Mouse (Mus musculus) MEL (cell line): ENCODE measurements around the gene Slk. TPM values are rescaled to one million over a fixed set of nuclear protein-coding genes. Genes with fewer than 3 reads are reported as not detected.

ENCODE experiments used
- DNase-seq: peaks from one replicate; pipeline ENCODE4 v3.0.0; 2011; ENCODE audit warnings: low read depth, low spot score
- H3K27ac ChIP-seq: 2 replicates; pipeline ENCODE4 v1.5.1; 2012; ENCODE audit warnings: low read depth, mild to moderate bottlenecking, control low read depth, low read length, moderate library complexity; ENCODE audit not compliant: control insufficient read depth
- H3K27me3 ChIP-seq, 2 experiments: fragments of 150-350 bp in 1 of 2; sonication (generic) in 1 of 2; 2 replicates each; pipeline ENCODE4 v1.6.1; 2012; ENCODE audit warnings: low read length in 2 of 2, mild to moderate bottlenecking in 2 of 2, improper control_type of control experiment in 1 of 2, moderate library complexity in 1 of 2; ENCODE audit not compliant: insufficient read depth in 2 of 2, control insufficient read depth in 1 of 2
- H3K36me3 ChIP-seq, 2 experiments: 2 replicates each; pipeline ENCODE4 v1.6.1; 2012 to 2014; ENCODE audit warnings: low read length in 2 of 2, improper control_type of control experiment in 1 of 2, inconsistent platforms in 1 of 2, mild to moderate bottlenecking in 1 of 2; ENCODE audit not compliant: insufficient read depth in 2 of 2, control insufficient read depth in 1 of 2
- H3K4me1 ChIP-seq, 2 experiments: fragments of 150-350 bp in 1 of 2; sonication (generic) in 1 of 2; 2 replicates each; pipeline ENCODE4 v1.6.1; 2012; ENCODE audit warnings: low read length in 2 of 2, improper control_type of control experiment in 1 of 2, mild to moderate bottlenecking in 1 of 2; ENCODE audit not compliant: insufficient read depth in 2 of 2, control insufficient read depth in 1 of 2
- H3K4me3 ChIP-seq, 2 experiments: fragments of 150-350 bp in 1 of 2; sonication (generic) in 1 of 2; 2 replicates each; pipeline ENCODE4 v1.5.1; 2012; ENCODE audit warnings: low read depth in 2 of 2, low read length in 2 of 2, mild to moderate bottlenecking in 2 of 2, moderate library complexity in 2 of 2, control low read depth in 1 of 2, improper control_type of control experiment in 1 of 2; ENCODE audit not compliant: control insufficient read depth in 1 of 2, insufficient read depth in 1 of 2
- H3K79me2 ChIP-seq: 2 replicates; pipeline ENCODE4 v1.6.1; 2012; ENCODE audit warnings: mild to moderate bottlenecking, low read length, moderate library complexity; ENCODE audit not compliant: control insufficient read depth, poor library complexity, insufficient read depth
- H3K9ac ChIP-seq: 2 replicates; pipeline ENCODE4 v1.6.1; 2012; ENCODE audit warnings: low read depth, mild to moderate bottlenecking, control low read depth, low read length, moderate library complexity; ENCODE audit not compliant: control insufficient read depth, poor library complexity, severe bottlenecking
- H3K9me3 ChIP-seq: fragments of 150-350 bp; sonication (generic); replicated peaks from 2 replicates; pipeline ENCODE4 v1.6.1; 2012; ENCODE audit warnings: mild to moderate bottlenecking, low read length, improper control_type of control experiment, moderate library complexity; ENCODE audit not compliant: insufficient read depth
- CHD2 ChIP-seq: IDR thresholded peaks from 2 replicates; pipeline ENCODE4 v1.6.1; 2011; ENCODE audit warnings: low read length, improper control_type of control experiment
- E2F4 ChIP-seq: IDR thresholded peaks from 2 replicates; pipeline ENCODE4 v1.6.1; 2011; ENCODE audit warnings: low read depth, low read length, improper control_type of control experiment, borderline replicate concordance
- ELF1 ChIP-seq: IDR thresholded peaks from 2 replicates; pipeline ENCODE4 v1.6.1; 2014; ENCODE audit warnings: low read depth, mild to moderate bottlenecking, inconsistent platforms, low read length, improper control_type of control experiment, moderate library complexity
- EP300 ChIP-seq, 2 experiments: IDR thresholded peaks; 2 replicates each; pipeline ENCODE4 v1.6.1; 2011; ENCODE audit warnings: improper control_type of control experiment in 2 of 2, low read length in 2 of 2, low read depth in 1 of 2, mild to moderate bottlenecking in 1 of 2
- ETS1 ChIP-seq: IDR thresholded peaks from 2 replicates; pipeline ENCODE4 v1.6.1; 2012; ENCODE audit warnings: low read depth, mild to moderate bottlenecking, inconsistent platforms, low read length, improper control_type of control experiment, moderate library complexity
- GATA1 ChIP-seq: IDR thresholded peaks from 2 replicates; pipeline ENCODE4 v1.6.1; 2011; ENCODE audit warnings: low read depth, low read length, improper control_type of control experiment
- HCFC1 ChIP-seq: IDR thresholded peaks from 2 replicates; pipeline ENCODE4 v1.6.1; 2012; ENCODE audit warnings: low read depth, mild to moderate bottlenecking, inconsistent platforms, low read length, improper control_type of control experiment, moderate library complexity
- MAFK ChIP-seq: IDR thresholded peaks from 2 replicates; pipeline ENCODE4 v1.6.1; 2011; ENCODE audit warnings: low read depth, mild to moderate bottlenecking, low read length, improper control_type of control experiment, borderline replicate concordance
- MAX ChIP-seq: IDR thresholded peaks from 2 replicates; pipeline ENCODE4 v1.6.1; 2011; ENCODE audit warnings: low read length, improper control_type of control experiment
- MAZ ChIP-seq: IDR thresholded peaks from 2 replicates; pipeline ENCODE4 v1.6.1; 2012; ENCODE audit warnings: low read depth, mild to moderate bottlenecking, inconsistent platforms, low read length, improper control_type of control experiment
- MEF2A ChIP-seq: IDR thresholded peaks from 2 replicates; pipeline ENCODE4 v1.6.1; 2014; ENCODE audit warnings: low read depth, mild to moderate bottlenecking, inconsistent platforms, low read length, improper control_type of control experiment; ENCODE audit not compliant: poor library complexity, insufficient replicate concordance, severe bottlenecking; ENCODE audit errors: extremely low read depth
- MXI1 ChIP-seq: IDR thresholded peaks from 2 replicates; pipeline ENCODE4 v1.6.1; 2011; ENCODE audit warnings: mild to moderate bottlenecking, low read depth, low read length, improper control_type of control experiment
- NELFE ChIP-seq: IDR thresholded peaks from 2 replicates; pipeline ENCODE4 v1.6.1; 2011; ENCODE audit warnings: low read depth, low read length, improper control_type of control experiment
- POLR2A ChIP-seq, 2 experiments: IDR thresholded peaks; 2 replicates each; pipeline ENCODE4 v1.6.1; 2011 to 2012; ENCODE audit warnings: low read length in 2 of 2, mild to moderate bottlenecking in 2 of 2, control low read depth in 1 of 2, improper control_type of control experiment in 1 of 2, low read depth in 1 of 2, moderate library complexity in 1 of 2; ENCODE audit not compliant: control insufficient read depth in 1 of 2, insufficient read depth in 1 of 2, poor library complexity in 1 of 2
- POLR2AphosphoS5 ChIP-seq: IDR thresholded peaks from 2 replicates; pipeline ENCODE4 v1.6.1; 2012; ENCODE audit warnings: low read depth, borderline replicate concordance, mild to moderate bottlenecking, inconsistent platforms, low read length, moderate library complexity, mixed read lengths
- RAD21 ChIP-seq: IDR thresholded peaks from 2 replicates; pipeline ENCODE4 v1.6.1; 2011; ENCODE audit warnings: mild to moderate bottlenecking, low read depth, low read length, improper control_type of control experiment
- RCOR1 ChIP-seq: IDR thresholded peaks from 2 replicates; pipeline ENCODE4 v1.6.1; 2012; ENCODE audit warnings: low read depth, mild to moderate bottlenecking, inconsistent platforms, low read length, improper control_type of control experiment
- SMC3 ChIP-seq: IDR thresholded peaks from 2 replicates; pipeline ENCODE4 v1.6.1; 2011; ENCODE audit warnings: low read depth, low read length, improper control_type of control experiment
- TAL1 ChIP-seq: IDR thresholded peaks from 2 replicates; pipeline ENCODE4 v1.6.1; 2012; ENCODE audit warnings: mild to moderate bottlenecking, inconsistent platforms, low read length, moderate library complexity, mixed read lengths
- TBP ChIP-seq: IDR thresholded peaks from 2 replicates; pipeline ENCODE4 v1.8.0; 2011; ENCODE audit warnings: low read depth, low read length, improper control_type of control experiment
- TCF12 ChIP-seq: IDR thresholded peaks from 2 replicates; pipeline ENCODE4 v1.6.1; 2014; ENCODE audit warnings: low read depth, mild to moderate bottlenecking, inconsistent platforms, low read length, improper control_type of control experiment, moderate library complexity
- UBTF ChIP-seq: IDR thresholded peaks from 2 replicates; pipeline ENCODE4 v1.6.1; 2012; ENCODE audit warnings: low read depth, mild to moderate bottlenecking, inconsistent platforms, low read length, improper control_type of control experiment, moderate library complexity, borderline replicate concordance; ENCODE audit not compliant: insufficient read depth
- ZC3H11A ChIP-seq: IDR thresholded peaks from 2 replicates; pipeline ENCODE4 v1.6.1; 2012; ENCODE audit warnings: low read depth, mild to moderate bottlenecking, inconsistent platforms, low read length, improper control_type of control experiment
- polyA plus RNA-seq, 2 experiments: library from polyadenylated mRNA; stranded (reverse) in 1 of 2; unstranded in 1 of 2; fragments of >175 nt in 1 of 2; fragments of >200 nt in 1 of 2; gene quantifications; 2 replicates each; pipeline versions ENCODE4 v1.2.1 to v1.2.4; 2012; ENCODE audit warnings: low replicate concordance in 2 of 2, low read depth in 1 of 2; ENCODE audit not compliant: insufficient read length in 2 of 2, insufficient read depth in 1 of 2, missing spikeins in 1 of 2
- total RNA-seq: library from RNA; depleted of rRNA; stranded (reverse); fragments of 300-350 nt; gene quantifications from 2 replicates; pipeline ENCODE4 v1.2.3, GENCODE M21; 2012

The Slk gene
- total and polyA plus RNA-seq, 3 experiments: 65.0 to 103 (median 88.2) TPM

GRCm38 (mm10) chr19:47579225-47579787, at the start of gene Slk (continued):
- 0 out of 2 replicates have a peak, but pooled peaks have one; percentile 11 for TF ChIP-seq MAZ
- no peak for TF ChIP-seq TAL1
- TF ChIP-seq MEF2A: 0 out of 2 replicates have a peak, but pooled peaks have one; percentile 19

GRCm38 (mm10) chr19:47531309-47531708, 48.2 kb upstream of the Slk start:
- H3K9ac ChIP-seq: peak overlapping the region; percentile 0; the same call in 1 of the 2 replicates
- TF ChIP-seq EP300 (IDR thresholded peaks at IDR 0.05; ENCODE audit: low read depth in 1 of 2, low read length in 2 of 2) (peak; percentile 73 to 78), HCFC1 (0 out of 2 replicates have a peak, but pooled peaks have one; percentile 14), TAL1 (peak; percentile 77), ETS1 (0 out of 2 replicates have a peak, but pooled peaks have one; percentile 45), RAD21 (no peak), POLR2AphosphoS5 (no peak), ELF1 (no peak), CHD2 (no peak), MXI1 (0 out of 2 replicates have a peak, but pooled peaks have one; percentile 23), E2F4 (no peak), MAFK (no peak), TCF12 (peak; percentile 65; the same call in 1 of the 2 replicates), UBTF (no peak), SMC3 (no peak), POLR2A (IDR thresholded peaks at IDR 0.05; ENCODE audit: control insufficient read depth in 1 of 2, insufficient read depth in 1 of 2, low read depth in 1 of 2, low read length in 2 of 2, poor library complexity in 1 of 2) (peak in 1 of 2 experiments; percentile 32; a peak in 1 of 4 replicates), GATA1 (peak; percentile 61), RCOR1 (no peak), NELFE (0 out of 2 replicates have a peak, but pooled peaks have one; percentile 22), MAX (peak; percentile 71), TBP (0 out of 2 replicates have a peak, but pooled peaks have one; percentile 7), ZC3H11A (no peak)
- TF ChIP-seq, all 39 proteins: peak for 11
- Histone ChIP-seq H3K9me3 (no peaks in the 10 kb centered on the region), H3K4me1 (peaks cover 4 to 17% of the 10 kb centered on the region in 2 experiments), H3K36me3 (peaks cover 0 to 5% of the 10 kb centered on the region in 2 experiments; a peak in 2 of 4 replicates), H3K79me2 (no peaks in the 10 kb centered on the region), H3K4me3 (no peak overlapping the region), H3K27me3 (no peaks in the 10 kb centered on the region), H3K27ac (peak overlapping the region; percentile 22)
- DNase-seq: peak; percentile 84
